Mouse (Mus musculus) heart, embryonic 13.5 days (tissue): ENCODE results near the gene Zfp65. TPM values are rescaled to one million over a fixed set of nuclear protein-coding genes. Genes with fewer than 3 reads are reported as not detected.
A peak's percentile ranks its signal among the peaks of the same experiment; 100 is the strongest.
"Not testable (repeated sequence)": the region's sequence is repeated elsewhere in the genome, so short reads cannot be mapped to it uniquely, and the experiment has no call there.

Source experiments
- ATAC-seq: fragments of 200-750 bp; cut with Nextera tagmentation; 2 replicates; pipeline ENCODE4 v1.8.0; 2017; ENCODE audit warnings: moderate TSS enrichment; ENCODE audit not compliant: insufficient number of reproducible peaks, low FRiP score, low TSS enrichment; ENCODE audit errors: extremely low read depth
- H3K27ac ChIP-seq: fragments of 300-500 bp; sonication (generic); replicated peaks from 2 replicates; pipeline ENCODE4 v1.5.1; 2015; ENCODE audit warnings: moderate library complexity, mild to moderate bottlenecking, inconsistent platforms
- H3K27me3 ChIP-seq: fragments of 300-500 bp; sonication (generic); replicated peaks from 2 replicates; pipeline ENCODE4 v1.6.1; 2015; ENCODE audit warnings: mild to moderate bottlenecking, inconsistent platforms
- H3K36me3 ChIP-seq: fragments of 300-500 bp; sonication (generic); 2 replicates; pipeline ENCODE4 v1.6.1; 2015; ENCODE audit warnings: mild to moderate bottlenecking, inconsistent platforms
- H3K4me1 ChIP-seq: fragments of 300-500 bp; sonication (generic); 2 replicates; pipeline ENCODE4 v1.6.1; 2015; ENCODE audit warnings: inconsistent platforms
- H3K4me2 ChIP-seq: fragments of 300-500 bp; sonication (generic); 2 replicates; pipeline ENCODE4 v1.6.1; 2015; ENCODE audit warnings: inconsistent platforms, mild to moderate bottlenecking, moderate library complexity
- H3K4me3 ChIP-seq: fragments of 300-500 bp; sonication (generic); 2 replicates; pipeline ENCODE4 v1.5.1; 2015; ENCODE audit warnings: moderate library complexity, mild to moderate bottlenecking, inconsistent platforms
- H3K9ac ChIP-seq: fragments of 300-500 bp; sonication (generic); 2 replicates; pipeline ENCODE4 v1.6.1; 2015; ENCODE audit warnings: inconsistent platforms, mild to moderate bottlenecking, moderate library complexity
- H3K9me3 ChIP-seq: fragments of 300-500 bp; sonication (generic); 2 replicates; pipeline ENCODE4 v1.6.1; 2016; ENCODE audit warnings: inconsistent platforms
- WGBS: fragments of 180-500 bp; shearing (Covaris S2); methylation state at CpG from one replicate; pipeline ENCODE4 v1.1.7; 2015; ENCODE audit warnings: mixed read lengths; 5-methylcytosine and 5-hydroxymethylcytosine counted together
- polyA plus RNA-seq: library from polyadenylated mRNA; unstranded; fragments of >200 nt; fragmentation: Nextera tagmentation; extraction: Ambion mirVana; gene quantifications from 2 replicates; pipeline ENCODE4 v1.2.1, GENCODE M21; 2015

The Zfp65 gene
- polyA plus RNA-seq = 3.7 and 4.4 TPM in 2 replicates

DNA sequence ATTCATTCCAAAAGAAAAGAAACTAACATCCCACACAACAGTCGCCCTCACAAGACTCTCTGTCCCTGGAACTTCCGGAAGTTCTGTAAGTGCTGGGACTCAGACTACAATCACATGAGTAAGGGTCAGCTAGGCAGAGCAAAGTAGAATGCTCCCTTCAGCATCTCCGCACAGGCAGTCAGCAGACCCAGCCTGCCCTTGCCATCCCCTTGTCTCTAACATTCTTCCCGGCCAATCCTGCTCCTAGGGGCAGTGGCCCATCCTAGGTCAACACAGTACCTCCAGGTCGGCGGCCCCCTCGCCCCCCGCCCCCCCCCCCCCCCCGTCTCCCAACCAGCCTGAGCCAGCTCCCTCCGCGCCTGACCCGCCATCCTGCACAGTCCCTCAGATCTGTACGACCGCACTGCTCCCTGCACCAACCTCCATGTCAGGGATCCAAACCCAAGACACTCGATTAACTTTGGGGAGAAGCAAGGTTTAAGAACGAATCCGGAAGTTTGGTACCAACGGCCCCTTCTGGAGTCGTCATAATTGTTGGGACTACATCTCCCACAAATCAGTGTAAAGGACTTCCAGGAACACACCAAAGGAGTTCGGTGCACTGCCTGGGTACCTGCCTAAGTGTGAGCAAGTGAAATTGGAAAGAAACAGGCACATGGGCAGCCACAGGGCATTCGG lies at the start of gene Zfp65:
Zfp65 (minus strand) TSS at position 533 of the 678 bp plus-strand sequence.
- WGBS = 6% methylated on average over 17 of the region's 21 CpGs
- ATAC-seq = no peak
- no peaks in the 10 kb centered on the region for H3K36me3 ChIP-seq
- peaks cover 13% of the 10 kb centered on the region for H3K4me1 ChIP-seq
- H3K4me2 ChIP-seq = peak within 1 kb of the TSS; percentile 76
- peak within 1 kb of the TSS; percentile 68 for H3K4me3 ChIP-seq
- peak within 1 kb of the TSS; percentile 32; the same call in 1 of the 2 replicates for H3K27ac ChIP-seq
- H3K9me3 ChIP-seq = peaks cover 4% of the 10 kb centered on the region; the same call in 1 of the 2 replicates
- peak within 1 kb of the TSS; percentile 84 for H3K9ac ChIP-seq
- no peaks in the 10 kb centered on the region for H3K27me3 ChIP-seq

GRCm38 (mm10) chr13:67763031-67763768 lies 34.2 kb upstream of the Zfp65 start:
- Histone ChIP-seq H3K9ac (no peak overlapping the region), H3K27ac (no peak overlapping the region), H3K4me3 (no peak overlapping the region), H3K9me3 (no peaks in the 10 kb centered on the region), H3K36me3 (no peaks in the 10 kb centered on the region), H3K4me2 (no peak overlapping the region), H3K27me3 (no peaks in the 10 kb centered on the region), H3K4me1 (no peaks in the 10 kb centered on the region)
- 62% methylated on average over 2 of the region's 2 CpGs for WGBS
- ATAC-seq = no peak

GRCm38 (mm10) chr13:67759966-67760365 lies 31.0 kb upstream of the Zfp65 start:
- Histone ChIP-seq H3K36me3 (no peaks in the 10 kb centered on the region), H3K4me1 (0 out of 2 replicates have a peak, but pooled peaks cover 3% of the 10 kb centered on the region), H3K27me3 (no peaks in the 10 kb centered on the region), H3K9ac (no peak overlapping the region), H3K9me3 (no peaks in the 10 kb centered on the region), H3K27ac (no peak overlapping the region), H3K4me2 (no peak overlapping the region), H3K4me3 (no peak overlapping the region)
- WGBS = 72% methylated on average over 1 of the region's 1 CpGs
- no peak for ATAC-seq

- 77% methylated on average over 6 of the region's 6 CpGs for WGBS
- Histone ChIP-seq H3K4me3 (no peak overlapping the region), H3K4me2 (no peak overlapping the region)
Observed at GRCm38 (mm10) chr13:67755761-67756160, 26.8 kb upstream of the Zfp65 start.

GRCm38 (mm10) chr13:67754333-67755306 lies 25.6 kb upstream of the Zfp65 start, which contains the start of gene Zfp85:
TSS of gene Zfp85 (minus strand) at chr13:67755228.
- H3K4me3 ChIP-seq = peak within 1 kb of the TSS; percentile 81
- whole genome bisulfite sequencing = 7% methylated on average over 24 of the region's 24 CpGs
- peaks cover 8% of the 10 kb centered on the region for H3K4me1 ChIP-seq
- H3K27me3 ChIP-seq = no peaks in the 10 kb centered on the region
- peak within 1 kb of the TSS; percentile 84 for H3K9ac ChIP-seq
- peaks cover 18% of the 10 kb centered on the region for H3K36me3 ChIP-seq
- 0 out of 2 replicates have a peak, but pooled peaks cover 3% of the 10 kb centered on the region for H3K9me3 ChIP-seq
- H3K4me2 ChIP-seq = peak within 1 kb of the TSS; percentile 75
- ATAC-seq = peak; percentile 71
- peak within 1 kb of the TSS; percentile 85 for H3K27ac ChIP-seq

More at GRCm38 (mm10) chr13:67755761-67756160, 26.8 kb upstream of the Zfp65 start:
- Histone ChIP-seq H3K9ac (no peak overlapping the region), H3K36me3 (peaks cover 14% of the 10 kb centered on the region), H3K27ac (no peak overlapping the region), H3K9me3 (no peaks in the 10 kb centered on the region), H3K27me3 (no peaks in the 10 kb centered on the region), H3K4me1 (peaks cover 8% of the 10 kb centered on the region)
- no peak for ATAC-seq

GRCm38 (mm10) chr13:67743896-67744295 lies 14.9 kb upstream of the Zfp65 start:
- H3K27ac ChIP-seq = no peak overlapping the region
- no peaks in the 10 kb centered on the region for H3K4me1 ChIP-seq
- WGBS = 83% methylated on average over 9 of the region's 9 CpGs
- H3K9me3 ChIP-seq = peaks cover 18% of the 10 kb centered on the region
- ATAC-seq = no peak
- no peak overlapping the region for H3K9ac ChIP-seq
- H3K4me3 ChIP-seq = no peak overlapping the region
- H3K27me3 ChIP-seq = no peaks in the 10 kb centered on the region
- no peak overlapping the region for H3K4me2 ChIP-seq
- H3K36me3 ChIP-seq = peaks cover 22% of the 10 kb centered on the region

- H3K4me1 ChIP-seq = no peaks in the 10 kb centered on the region
- no peak for ATAC-seq
- no peak overlapping the region for H3K27ac ChIP-seq
- H3K27me3 ChIP-seq = no peaks in the 10 kb centered on the region
- H3K9ac ChIP-seq = no peak overlapping the region
- WGBS = 86% methylated on average over 3 of the region's 3 CpGs
- peaks cover 12% of the 10 kb centered on the region for H3K36me3 ChIP-seq
- no peak overlapping the region for H3K4me3 ChIP-seq
- H3K4me2 ChIP-seq = no peak overlapping the region
- peaks cover 9% of the 10 kb centered on the region for H3K9me3 ChIP-seq
Observed at GRCm38 (mm10) chr13:67742941-67743340, 14.0 kb upstream of the Zfp65 start.

GRCm38 (mm10) chr13:67734391-67734790 lies 5.4 kb upstream of the Zfp65 start:
- H3K27me3 ChIP-seq, H3K4me2 ChIP-seq, H3K4me3 ChIP-seq, ATAC-seq, H3K4me1 ChIP-seq, H3K36me3 ChIP-seq, H3K27ac ChIP-seq, H3K9ac ChIP-seq: not testable (repeated sequence)
- peaks cover 17% of the 10 kb centered on the region for H3K9me3 ChIP-seq
- 85% methylated on average over 9 of the region's 9 CpGs for WGBS

- H3K9ac ChIP-seq = peak overlapping the region; percentile 84; the same call in 1 of the 2 replicates
- H3K4me2 ChIP-seq = peak overlapping the region; percentile 76
- not testable (repeated sequence) for H3K36me3 ChIP-seq, H3K27me3 ChIP-seq, ATAC-seq
- H3K4me1 ChIP-seq = peaks cover 13% of the 10 kb centered on the region
- H3K9me3 ChIP-seq = peaks cover 11% of the 10 kb centered on the region
- H3K4me3 ChIP-seq = peak overlapping the region; percentile 68
- H3K27ac ChIP-seq = peak overlapping the region; percentile 32; the same call in 1 of the 2 replicates
- WGBS = 54% methylated on average over 4 of the region's 4 CpGs
Observed at GRCm38 (mm10) chr13:67729441-67729840, 468 bp upstream of the Zfp65 start.

- 60% methylated on average over 1 of the region's 1 CpGs for WGBS
- H3K9me3 ChIP-seq = no peaks in the 10 kb centered on the region
- ATAC-seq = no peak
- H3K4me1 ChIP-seq = peaks cover 17% of the 10 kb centered on the region
- H3K4me3 ChIP-seq = peak overlapping the region; percentile 68
- H3K27me3 ChIP-seq = no peaks in the 10 kb centered on the region
- H3K27ac ChIP-seq = 0 out of 2 replicates have a peak overlapping the region, but pooled peaks have one; percentile 32
- no peaks in the 10 kb centered on the region for H3K36me3 ChIP-seq
- H3K4me2 ChIP-seq = peak overlapping the region; percentile 76
- H3K9ac ChIP-seq = peak overlapping the region; percentile 84; the same call in 1 of the 2 replicates
Observed at GRCm38 (mm10) chr13:67728106-67728505, 867 bp downstream of the Zfp65 start.
